Mouse (Mus musculus): ENCODE data around the gene Cacna1i. TPM values are rescaled to one million over a fixed set of nuclear protein-coding genes. Genes with fewer than 3 reads are reported as not detected.

The Cacna1i gene
- 0.23 and 0.24 TPM in 2 replicates for polyA plus RNA-seq (2015; fragmentation: Nextera tagmentation; extraction: Ambion mirVana)

GRCm38 (mm10) chr15:80286851-80287415 is at the start of gene Cacna1i:
Gene Cacna1i (plus strand): TSS chr15:80287238.
- H3K27ac ChIP-seq (replicated peaks), result no peak within 1 kb of the TSS
- peak within 1 kb of the TSS; percentile 61 for H3K4me3 ChIP-seq
- H3K4me1 ChIP-seq (replicated peaks), result peaks cover 13% of the 10 kb centered on the region
- H3K9ac ChIP-seq, result peak within 1 kb of the TSS; percentile 78
- H3K27me3 ChIP-seq, result peaks cover 90% of the 10 kb centered on the region
- ATAC-seq (ENCODE audit: low read depth), result peak; percentile 75
- H3K36me3 ChIP-seq, result no peaks in the 10 kb centered on the region
- no peaks in the 10 kb centered on the region for H3K9me3 ChIP-seq
- WGBS, result under 1% methylated on average over 50 of the region's 50 CpGs
- peak within 1 kb of the TSS; percentile 81 for H3K4me2 ChIP-seq

GRCm38 (mm10) chr15:80248135-80248534 is 38.9 kb upstream of the Cacna1i start:
- Histone ChIP-seq H3K4me3 (no peak overlapping the region), H3K27ac (replicated peaks) (no peak overlapping the region), H3K4me2 (no peak overlapping the region), H3K36me3 (peaks cover 89% of the 10 kb centered on the region), H3K9me3 (no peaks in the 10 kb centered on the region), H3K27me3 (no peaks in the 10 kb centered on the region), H3K4me1 (replicated peaks) (no peaks in the 10 kb centered on the region), H3K9ac (no peak overlapping the region)
- WGBS, result 94% methylated on average over 12 of the region's 12 CpGs
- no peak for ATAC-seq (ENCODE audit: low read depth)

- Histone ChIP-seq H3K9ac (no peak overlapping the region), H3K36me3 (peaks cover 84% of the 10 kb centered on the region), H3K27ac (replicated peaks) (no peak overlapping the region), H3K9me3 (no peaks in the 10 kb centered on the region), H3K4me2 (no peak overlapping the region), H3K4me1 (replicated peaks) (peaks cover 3% of the 10 kb centered on the region), H3K27me3 (no peaks in the 10 kb centered on the region), H3K4me3 (no peak overlapping the region)
- ATAC-seq (ENCODE audit: low read depth), result no peak
- WGBS, result 98% methylated on average over 1 of the region's 1 CpGs
Measured at GRCm38 (mm10) chr15:80248596-80248995, 38.4 kb upstream of the Cacna1i start.

- peaks cover 12% of the 10 kb centered on the region for H3K4me1 ChIP-seq (replicated peaks)
- H3K9ac ChIP-seq, result no peak overlapping the region
- no peak for ATAC-seq (ENCODE audit: low read depth)
- WGBS, result 96% methylated on average over 10 of the region's 10 CpGs
- no peak overlapping the region for H3K4me2 ChIP-seq
- H3K36me3 ChIP-seq, result peaks cover 74% of the 10 kb centered on the region
- no peak overlapping the region for H3K27ac ChIP-seq (replicated peaks)
- H3K9me3 ChIP-seq, result no peaks in the 10 kb centered on the region
- no peaks in the 10 kb centered on the region for H3K27me3 ChIP-seq
- no peak overlapping the region for H3K4me3 ChIP-seq
Measured at GRCm38 (mm10) chr15:80249672-80250071, 37.4 kb upstream of the Cacna1i start.

GRCm38 (mm10) chr15:80250586-80250985 is 36.5 kb upstream of the Cacna1i start:
- no peak for ATAC-seq (ENCODE audit: low read depth)
- WGBS, result 98% methylated on average over 6 of the region's 6 CpGs
- peaks cover 67% of the 10 kb centered on the region for H3K36me3 ChIP-seq

DNA sequence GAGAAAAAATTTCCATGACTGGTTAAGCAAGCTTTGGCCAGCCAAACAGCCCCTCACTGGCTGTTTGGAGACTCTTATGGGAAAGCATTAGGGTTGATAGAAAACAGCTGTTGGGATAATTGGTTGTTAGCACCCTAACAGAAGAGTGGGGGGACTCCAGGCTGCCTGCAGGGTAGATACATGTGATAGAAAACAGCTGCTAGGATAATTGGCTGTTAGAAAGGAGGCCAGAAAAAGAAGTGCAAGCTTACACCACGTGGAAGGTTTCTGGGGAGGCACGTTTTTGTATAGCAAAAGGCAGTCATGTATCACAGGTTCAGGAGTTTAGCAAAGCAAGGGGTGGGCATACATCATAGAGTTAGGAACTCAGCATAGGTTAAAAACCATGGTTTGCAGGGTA is 33.5 kb upstream of the Cacna1i start:
- 48% methylated on average over 2 of the region's 2 CpGs for WGBS
- H3K4me3 ChIP-seq, result no peak overlapping the region
- ATAC-seq (ENCODE audit: low read depth), result no peak
- H3K9me3 ChIP-seq, result no peaks in the 10 kb centered on the region
- no peak overlapping the region for H3K4me2 ChIP-seq
- H3K27me3 ChIP-seq, result no peaks in the 10 kb centered on the region
- peak overlapping the region; percentile 99 for H3K27ac ChIP-seq (replicated peaks)
- H3K36me3 ChIP-seq, result peaks cover 63% of the 10 kb centered on the region
- H3K4me1 ChIP-seq (replicated peaks), result peaks cover 34% of the 10 kb centered on the region
- H3K9ac ChIP-seq, result no peak overlapping the region

More at GRCm38 (mm10) chr15:80250586-80250985, 36.5 kb upstream of the Cacna1i start:
- H3K27me3 ChIP-seq, result no peaks in the 10 kb centered on the region
- H3K27ac ChIP-seq (replicated peaks), result no peak overlapping the region
- H3K4me1 ChIP-seq (replicated peaks), result peaks cover 12% of the 10 kb centered on the region
- H3K4me3 ChIP-seq, result no peak overlapping the region
- no peak overlapping the region for H3K4me2 ChIP-seq
- no peak overlapping the region for H3K9ac ChIP-seq
- H3K9me3 ChIP-seq, result no peaks in the 10 kb centered on the region

GRCm38 (mm10) chr15:80254207-80254606 is 32.8 kb upstream of the Cacna1i start:
- 50% methylated on average over 6 of the region's 6 CpGs for WGBS
- ATAC-seq (ENCODE audit: low read depth), result no peak
- Histone ChIP-seq H3K27me3 (no peaks in the 10 kb centered on the region), H3K36me3 (peaks cover 63% of the 10 kb centered on the region), H3K9me3 (no peaks in the 10 kb centered on the region), H3K4me2 (peak overlapping the region; percentile 100), H3K4me3 (peak overlapping the region; percentile 100), H3K27ac (replicated peaks) (peak overlapping the region; percentile 99), H3K4me1 (replicated peaks) (peaks cover 37% of the 10 kb centered on the region), H3K9ac (peak overlapping the region; percentile 89)

DNA sequence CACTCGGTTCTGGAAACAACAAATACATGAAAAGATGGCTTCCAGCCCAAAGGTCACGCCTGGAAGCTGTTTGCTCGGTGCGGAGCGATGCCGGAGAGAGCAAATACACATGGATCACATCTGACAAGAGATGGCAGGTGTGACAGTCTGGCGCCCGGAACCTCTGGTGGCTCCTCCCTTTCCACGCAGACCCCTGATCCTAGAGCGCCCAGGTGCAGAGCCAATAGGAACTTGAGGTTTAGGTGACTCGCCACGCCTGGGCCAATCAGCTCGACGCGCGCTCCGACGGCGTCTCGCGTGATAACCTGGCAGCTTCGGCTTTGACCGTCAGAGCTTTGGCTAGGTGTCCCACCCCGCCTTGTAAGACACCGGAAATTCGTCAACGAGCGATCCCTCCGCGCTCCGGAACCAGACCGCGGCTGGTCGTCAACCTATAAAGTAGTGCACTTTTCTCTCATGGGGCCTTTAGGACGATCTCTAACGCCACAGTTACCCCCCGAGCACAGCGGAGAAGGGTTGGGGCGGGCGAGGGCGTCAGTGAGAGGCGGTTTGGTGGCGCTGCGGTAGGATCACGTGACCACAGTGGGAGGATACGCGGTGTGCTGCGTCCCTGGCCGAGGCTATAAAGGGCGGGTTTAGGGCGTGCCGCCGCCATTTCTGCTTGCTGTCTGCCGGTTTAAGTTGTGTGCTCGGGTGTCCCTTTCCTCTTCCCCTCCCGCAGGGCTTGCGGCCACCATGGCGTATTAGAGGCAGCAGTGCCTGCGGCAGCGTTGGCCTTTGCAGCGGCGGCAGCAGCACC is 32.0 kb upstream of the Cacna1i start, which contains the start of gene Atf4:
TSS of gene Atf4 (plus strand) at position 338 of the 799 bp plus-strand sequence.
- WGBS, result under 1% methylated on average over 62 of the region's 62 CpGs
- Histone ChIP-seq H3K36me3 (peaks cover 62% of the 10 kb centered on the region), H3K27me3 (no peaks in the 10 kb centered on the region), H3K4me2 (peak within 1 kb of the TSS; percentile 100), H3K27ac (replicated peaks) (peak within 1 kb of the TSS; percentile 99), H3K4me1 (replicated peaks) (peaks cover 37% of the 10 kb centered on the region), H3K9me3 (no peaks in the 10 kb centered on the region), H3K4me3 (peak within 1 kb of the TSS; percentile 100), H3K9ac (peak within 1 kb of the TSS; percentile 100)
- peak; percentile 97 for ATAC-seq (ENCODE audit: low read depth)

DNA sequence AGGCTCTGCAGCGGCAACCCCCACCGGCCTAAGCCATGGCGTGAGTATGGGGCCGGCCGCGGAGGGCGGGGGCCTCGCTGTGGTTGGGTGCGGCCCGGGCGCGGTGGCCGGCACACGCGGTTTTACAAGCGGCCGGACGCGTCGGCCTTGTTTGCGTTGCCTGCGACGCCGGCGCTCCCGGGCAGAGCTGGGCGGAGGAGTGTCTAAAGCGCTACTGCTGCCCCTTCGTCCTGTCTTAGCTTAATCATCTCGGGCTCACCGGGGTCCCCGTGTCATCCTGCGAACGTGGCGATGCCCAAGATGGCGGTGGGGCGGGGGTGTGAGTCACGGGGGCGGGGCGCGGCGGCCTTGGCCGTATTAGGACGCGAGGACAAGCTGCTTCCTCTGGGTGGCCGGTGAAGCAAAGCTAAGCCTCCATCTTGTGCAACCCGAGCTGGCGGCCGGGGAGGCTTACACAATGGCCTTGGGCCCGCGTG is 31.4 kb upstream of the Cacna1i start:
- H3K4me2 ChIP-seq, result peak overlapping the region; percentile 100
- under 1% methylated on average over 51 of the region's 51 CpGs for WGBS

GRCm38 (mm10) chr15:80256242-80256641 is 30.8 kb upstream of the Cacna1i start:
- H3K4me2 ChIP-seq, result peak overlapping the region; percentile 100
- peak overlapping the region; percentile 100 for H3K9ac ChIP-seq
- no peaks in the 10 kb centered on the region for H3K27me3 ChIP-seq
- peak overlapping the region; percentile 99 for H3K27ac ChIP-seq (replicated peaks)
- H3K4me3 ChIP-seq, result peak overlapping the region; percentile 100
- no peak for ATAC-seq (ENCODE audit: low read depth)
- H3K4me1 ChIP-seq (replicated peaks), result peaks cover 37% of the 10 kb centered on the region
- H3K9me3 ChIP-seq, result no peaks in the 10 kb centered on the region
- 15% methylated on average over 16 of the region's 16 CpGs for WGBS
- H3K36me3 ChIP-seq, result peaks cover 59% of the 10 kb centered on the region

More for the DNA sequence above, 31.4 kb upstream of the Cacna1i start:
- H3K27ac ChIP-seq (replicated peaks), result peak overlapping the region; percentile 99
- H3K4me3 ChIP-seq, result peak overlapping the region; percentile 100
- H3K27me3 ChIP-seq, result no peaks in the 10 kb centered on the region
- H3K9ac ChIP-seq, result peak overlapping the region; percentile 100
- peaks cover 60% of the 10 kb centered on the region for H3K36me3 ChIP-seq
- peak; percentile 12 for ATAC-seq (ENCODE audit: low read depth)
- peaks cover 37% of the 10 kb centered on the region for H3K4me1 ChIP-seq (replicated peaks)
- H3K9me3 ChIP-seq, result no peaks in the 10 kb centered on the region

DNA sequence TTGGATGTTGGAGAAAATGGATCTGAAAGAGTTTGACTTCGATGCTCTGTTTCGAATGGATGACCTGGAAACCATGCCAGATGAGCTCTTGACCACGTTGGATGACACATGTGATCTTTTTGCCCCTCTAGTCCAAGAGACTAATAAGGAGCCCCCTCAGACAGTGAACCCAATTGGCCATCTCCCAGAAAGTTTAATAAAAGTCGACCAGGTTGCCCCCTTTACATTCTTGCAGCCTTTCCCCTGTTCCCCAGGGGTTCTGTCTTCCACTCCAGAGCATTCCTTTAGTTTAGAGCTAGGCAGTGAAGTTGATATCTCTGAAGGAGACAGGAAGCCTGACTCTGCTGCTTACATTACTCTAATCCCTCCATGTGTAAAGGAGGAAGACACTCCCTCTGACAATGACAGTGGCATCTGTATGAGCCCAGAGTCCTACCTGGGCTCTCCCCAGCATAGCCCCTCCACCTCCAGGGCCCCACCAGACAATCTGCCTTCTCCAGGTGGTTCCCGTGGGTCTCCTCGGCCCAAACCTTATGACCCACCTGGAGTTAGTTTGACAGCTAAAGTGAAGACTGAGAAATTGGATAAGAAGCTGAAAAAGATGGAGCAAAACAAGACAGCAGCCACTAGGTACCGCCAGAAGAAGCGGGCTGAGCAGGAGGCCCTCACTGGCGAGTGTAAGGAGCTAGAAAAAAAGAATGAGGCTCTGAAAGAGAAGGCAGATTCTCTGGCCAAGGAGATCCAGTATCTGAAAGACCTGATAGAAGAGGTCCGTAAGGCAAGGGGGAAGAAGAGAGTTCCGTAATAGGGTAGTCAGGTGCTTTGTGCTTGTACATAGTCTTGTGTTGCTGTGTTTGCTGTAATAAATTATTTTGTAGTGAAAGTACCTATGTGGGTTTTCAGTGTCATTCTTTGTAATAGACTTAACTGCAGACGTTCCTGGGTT is 30.1 kb upstream of the Cacna1i start:
- Histone ChIP-seq H3K4me1 (replicated peaks) (peaks cover 37% of the 10 kb centered on the region), H3K27ac (replicated peaks) (peak overlapping the region; percentile 99), H3K9me3 (no peaks in the 10 kb centered on the region), H3K27me3 (no peaks in the 10 kb centered on the region), H3K4me3 (peak overlapping the region; percentile 100), H3K36me3 (peaks cover 52% of the 10 kb centered on the region), H3K4me2 (peak overlapping the region; percentile 100), H3K9ac (peak overlapping the region; percentile 100)
- ATAC-seq (ENCODE audit: low read depth), result no peak
- WGBS, result 71% methylated on average over 12 of the region's 12 CpGs
